Mouse (Mus musculus): ENCODE measurements around the gene Klhdc3. TPM values are rescaled to one million over a fixed set of nuclear protein-coding genes. Genes with fewer than 3 reads are reported as not detected.

Klhdc3 gene
- polyA plus RNA-seq, 1 experiment from 2014 or later, result 73.7 TPM

GRCm38 (mm10) chr17:46725731-46726645, 45.3 kb upstream of the Klhdc3 start:
- Histone ChIP-seq H3K27ac (replicated peaks) (no peak overlapping the region), H3K4me1 (replicated peaks; ENCODE audit: control insufficient read depth, insufficient read depth) (no peaks in the 10 kb centered on the region), H3K9me3 (ENCODE audit: control insufficient read depth, low read length) (no peaks in the 10 kb centered on the region), H3K36me3 (ENCODE audit: control insufficient read depth, insufficient read depth, low read length) (peaks cover 7% of the 10 kb centered on the region; the same call in 1 of the 2 replicates), H3K4me3 (ENCODE audit: low read depth, low read length) (no peak overlapping the region), H3K4me2 (replicated peaks; ENCODE audit: low read depth) (no peak overlapping the region), H3K27me3 (ENCODE audit: control insufficient read depth, insufficient read depth, low read length) (no peaks in the 10 kb centered on the region), H3K9ac (ENCODE audit: low read length) (no peak overlapping the region)
- ATAC-seq (ENCODE audit: low FRiP score, low TSS enrichment) (no peak), DNase-seq (ENCODE audit: low spot score) (no peak)
- 92% methylated on average over 26 of the region's 26 CpGs for WGBS
- TF ChIP-seq CTCF (IDR thresholded peaks at IDR 0.05; ENCODE audit: low read depth), result no peak
- TF ChIP-seq EP300 (optimal IDR thresholded peaks at IDR 0.05), result no peak

GRCm38 (mm10) chr17:46725273-46725672, 44.6 kb upstream of the Klhdc3 start:
- Histone ChIP-seq H3K27ac (replicated peaks) (no peak overlapping the region), H3K9ac (ENCODE audit: low read length) (no peak overlapping the region), H3K27me3 (ENCODE audit: control insufficient read depth, insufficient read depth, low read length) (no peaks in the 10 kb centered on the region), H3K9me3 (ENCODE audit: control insufficient read depth, low read length) (no peaks in the 10 kb centered on the region), H3K4me1 (replicated peaks; ENCODE audit: control insufficient read depth, insufficient read depth) (no peaks in the 10 kb centered on the region), H3K36me3 (ENCODE audit: control insufficient read depth, insufficient read depth, low read length) (peaks cover 8% of the 10 kb centered on the region; the same call in 1 of the 2 replicates), H3K4me3 (ENCODE audit: low read depth, low read length) (no peak overlapping the region), H3K4me2 (replicated peaks; ENCODE audit: low read depth) (no peak overlapping the region)
- WGBS, result 58% methylated on average over 9 of the region's 9 CpGs
- ATAC-seq (ENCODE audit: low FRiP score, low TSS enrichment), result peak; percentile 9; the same call in 1 of the 2 replicates
- TF ChIP-seq CTCF (IDR thresholded peaks at IDR 0.05; ENCODE audit: low read depth) (peak; percentile 76), EP300 (optimal IDR thresholded peaks at IDR 0.05) (no peak)
- peak; percentile 41 for DNase-seq (ENCODE audit: low spot score)

- Histone ChIP-seq H3K4me3 (ENCODE audit: low read depth, low read length) (no peak overlapping the region), H3K4me2 (replicated peaks; ENCODE audit: low read depth) (no peak overlapping the region), H3K4me1 (replicated peaks; ENCODE audit: control insufficient read depth, insufficient read depth) (no peaks in the 10 kb centered on the region), H3K9me3 (ENCODE audit: control insufficient read depth, low read length) (no peaks in the 10 kb centered on the region), H3K27ac (replicated peaks) (no peak overlapping the region), H3K27me3 (ENCODE audit: control insufficient read depth, insufficient read depth, low read length) (no peaks in the 10 kb centered on the region), H3K36me3 (ENCODE audit: control insufficient read depth, insufficient read depth, low read length) (peaks cover 10% of the 10 kb centered on the region; the same call in 1 of the 2 replicates), H3K9ac (ENCODE audit: low read length) (no peak overlapping the region)
- ATAC-seq (ENCODE audit: low FRiP score, low TSS enrichment) (no peak), DNase-seq (ENCODE audit: low spot score) (no peak)
- 81% methylated on average over 14 of the region's 20 CpGs for WGBS
- no peak for TF ChIP-seq EP300 (optimal IDR thresholded peaks at IDR 0.05)
- TF ChIP-seq CTCF (IDR thresholded peaks at IDR 0.05; ENCODE audit: low read depth), result no peak
Observed at GRCm38 (mm10) chr17:46724477-46725084, 43.9 kb upstream of the Klhdc3 start.

- TF ChIP-seq EP300 (optimal IDR thresholded peaks at IDR 0.05), result no peak
- no peak for TF ChIP-seq CTCF (IDR thresholded peaks at IDR 0.05; ENCODE audit: low read depth)
- ATAC-seq (ENCODE audit: low FRiP score, low TSS enrichment) (no peak), DNase-seq (ENCODE audit: low spot score) (no peak)
- Histone ChIP-seq H3K4me1 (replicated peaks; ENCODE audit: control insufficient read depth, insufficient read depth) (no peaks in the 10 kb centered on the region), H3K9me3 (ENCODE audit: control insufficient read depth, low read length) (no peaks in the 10 kb centered on the region), H3K9ac (ENCODE audit: low read length) (no peak overlapping the region), H3K4me3 (ENCODE audit: low read depth, low read length) (no peak overlapping the region), H3K27ac (replicated peaks) (no peak overlapping the region), H3K36me3 (ENCODE audit: control insufficient read depth, insufficient read depth, low read length) (peaks cover 10% of the 10 kb centered on the region; the same call in 1 of the 2 replicates), H3K4me2 (replicated peaks; ENCODE audit: low read depth) (no peak overlapping the region), H3K27me3 (ENCODE audit: control insufficient read depth, insufficient read depth, low read length) (no peaks in the 10 kb centered on the region)
- WGBS, result 78% methylated on average over 7 of the region's 7 CpGs
Observed at GRCm38 (mm10) chr17:46721077-46721476, 40.4 kb upstream of the Klhdc3 start.

- Histone ChIP-seq H3K36me3 (ENCODE audit: control insufficient read depth, insufficient read depth, low read length) (peaks cover 3% of the 10 kb centered on the region; the same call in 1 of the 2 replicates), H3K9me3 (ENCODE audit: control insufficient read depth, low read length) (no peaks in the 10 kb centered on the region), H3K9ac (ENCODE audit: low read length) (no peak overlapping the region), H3K4me3 (ENCODE audit: low read depth, low read length) (no peak overlapping the region), H3K4me2 (replicated peaks; ENCODE audit: low read depth) (no peak overlapping the region), H3K27me3 (ENCODE audit: control insufficient read depth, insufficient read depth, low read length) (no peaks in the 10 kb centered on the region), H3K4me1 (replicated peaks; ENCODE audit: control insufficient read depth, insufficient read depth) (peaks cover 3% of the 10 kb centered on the region; the same call in 1 of the 2 replicates), H3K27ac (replicated peaks) (no peak overlapping the region)
- DNase-seq (ENCODE audit: low spot score) (no peak), ATAC-seq (ENCODE audit: low FRiP score, low TSS enrichment) (no peak)
- no peak for TF ChIP-seq EP300 (optimal IDR thresholded peaks at IDR 0.05)
- TF ChIP-seq CTCF (IDR thresholded peaks at IDR 0.05; ENCODE audit: low read depth), result peak; percentile 43
- 93% methylated on average over 11 of the region's 11 CpGs for WGBS
Observed at GRCm38 (mm10) chr17:46714756-46715481, 34.2 kb upstream of the Klhdc3 start.

Measured in stomach, postnatal 0 days (tissue).